Mouse (Mus musculus): ENCODE measurements around the gene Ifi206.

The Ifi206 gene

DNA sequence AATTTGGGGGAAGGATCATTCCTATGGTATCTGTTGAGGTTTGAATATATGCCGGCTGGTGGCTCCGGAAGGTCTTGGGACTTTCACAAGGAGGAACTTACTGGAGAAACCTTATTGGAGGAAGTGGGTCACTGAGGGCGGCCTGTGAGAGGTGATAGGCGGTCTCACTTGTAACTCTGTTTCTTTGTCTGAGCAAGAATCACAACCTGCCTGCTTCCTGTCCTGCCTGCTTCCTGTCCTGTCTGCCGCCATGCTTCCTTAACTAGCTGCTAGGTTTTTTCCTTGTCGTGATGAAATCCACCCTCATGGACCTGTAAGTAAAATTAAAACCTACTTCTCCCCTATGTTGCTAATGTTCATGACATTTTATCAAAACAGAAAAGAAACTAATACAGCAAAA, 70.5 kb downstream of the Ifi206 start:
- DNase-seq (ENCODE audit: extremely low spot score, low read depth, low spot score): no peak

- DNase-seq (ENCODE audit: extremely low spot score, low read depth, low spot score): no peak
Observed at GRCm38 (mm10) chr1:173418936-173419621, 71.8 kb downstream of the Ifi206 start.

DNA sequence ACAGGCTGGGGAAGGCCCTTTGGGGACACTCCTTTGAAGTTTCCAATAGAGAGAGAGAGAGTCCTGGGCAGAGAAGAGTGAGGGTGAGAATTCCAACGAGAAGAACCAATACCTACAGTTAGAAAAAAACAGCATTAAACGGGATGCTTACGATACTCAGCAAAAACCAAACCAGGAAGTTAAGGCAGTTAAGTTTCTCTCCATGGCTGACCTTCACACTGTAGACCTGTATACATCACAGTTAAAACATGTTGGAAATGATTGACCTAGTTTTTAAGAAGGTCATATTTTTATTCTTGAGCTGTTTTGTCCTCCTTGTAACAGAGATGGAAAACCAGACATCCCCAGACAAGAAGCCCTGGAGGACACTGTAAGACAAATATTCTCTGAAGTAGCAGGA, 72.3 kb downstream of the Ifi206 start:
- no peak for DNase-seq (ENCODE audit: extremely low spot score, low read depth, low spot score)

All from hindlimb bud, embryonic 11.5 days (tissue).